Mouse (Mus musculus) left cerebral cortex, adult 8-10 months (tissue): ENCODE measurements around the gene Zcchc2. TPM values are rescaled to one million over a fixed set of nuclear protein-coding genes. Genes with fewer than 3 reads are reported as not detected.

Source experiments
- DNase-seq, 2 experiments: peaks; one replicate each; pipeline ENCODE4 v3.0.0; 2022; ENCODE audit warnings: low spot score in 2 of 2
- total RNA-seq, 4 experiments: library from RNA; stranded (reverse); gene quantifications; 2 replicates each; pipeline ENCODE4 v1.2.4; 2022

Zcchc2 gene
- total RNA-seq, 4 experiments from 2014 or later = 20.5 to 26.4 (median 22.2) TPM

DNA sequence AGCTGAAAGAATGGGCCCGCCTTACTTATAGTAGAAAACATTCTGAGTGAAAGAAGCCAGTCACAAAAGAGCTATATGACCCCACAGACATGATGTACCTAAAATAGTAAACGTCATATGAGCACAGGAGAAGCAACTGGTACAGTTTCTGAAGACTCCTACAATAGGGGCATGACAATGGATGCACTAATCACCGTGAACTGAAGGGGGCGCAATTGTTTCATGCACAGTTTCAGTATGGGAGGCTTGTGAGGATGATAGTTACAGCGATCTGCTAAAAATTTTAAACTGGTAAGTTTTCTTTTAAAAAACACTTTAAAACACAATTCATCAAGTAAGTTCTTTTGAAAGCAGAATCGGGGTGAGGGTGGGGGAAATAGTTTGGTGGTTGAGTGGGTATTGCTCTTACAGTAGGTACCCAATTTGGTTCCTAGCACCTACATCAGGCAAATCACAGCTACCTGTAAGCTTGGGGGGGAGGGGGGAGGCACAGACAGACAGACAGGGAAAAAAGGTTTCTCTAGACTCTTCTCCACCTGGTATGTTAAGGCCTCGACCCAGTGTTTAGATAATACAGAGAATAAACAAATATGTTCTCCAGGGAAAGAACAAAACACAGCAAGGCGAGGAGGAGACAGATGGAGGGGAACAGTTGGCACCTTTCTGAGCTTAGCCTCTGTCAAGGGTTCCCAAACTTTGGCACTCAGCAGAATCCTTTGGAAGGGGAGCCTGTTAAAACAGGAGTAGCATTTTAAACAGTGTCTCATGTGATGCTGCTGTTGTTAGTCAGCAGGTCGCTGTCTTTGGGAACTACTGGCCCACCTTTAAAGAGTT, 81.2 kb downstream of the Zcchc2 start:
- DNase-seq = peak; percentile 32 to 86

- DNase-seq = no peak
These were observed 81.8 kb downstream of the Zcchc2 start for GRCm38 (mm10) chr1:106072071-106072440.

DNA sequence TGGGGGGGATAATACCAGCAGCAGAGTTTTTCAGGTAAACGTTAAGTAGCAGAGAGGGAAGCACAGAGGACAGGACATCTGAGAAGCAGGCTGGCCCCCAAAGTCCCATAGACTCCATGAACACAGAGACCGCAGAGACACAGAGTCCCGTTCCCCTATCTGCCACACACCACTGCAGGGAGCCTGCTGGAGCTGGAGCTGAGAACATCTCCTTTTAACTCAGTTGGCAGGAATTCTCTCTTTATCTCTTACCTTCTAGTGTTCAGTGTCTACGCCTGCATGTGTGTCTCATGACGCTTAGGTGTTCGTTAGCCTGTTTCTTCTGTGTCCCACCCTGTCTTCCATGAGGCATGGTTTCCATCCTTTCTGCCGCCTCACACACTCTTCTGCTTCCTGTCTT, 83.0 kb downstream of the Zcchc2 start:
- no peak for DNase-seq

GRCm38 (mm10) chr1:106074141-106074540, 83.9 kb downstream of the Zcchc2 start:
- DNase-seq = no peak

GRCm38 (mm10) chr1:106074656-106075055, 84.5 kb downstream of the Zcchc2 start:
- no peak for DNase-seq

DNA sequence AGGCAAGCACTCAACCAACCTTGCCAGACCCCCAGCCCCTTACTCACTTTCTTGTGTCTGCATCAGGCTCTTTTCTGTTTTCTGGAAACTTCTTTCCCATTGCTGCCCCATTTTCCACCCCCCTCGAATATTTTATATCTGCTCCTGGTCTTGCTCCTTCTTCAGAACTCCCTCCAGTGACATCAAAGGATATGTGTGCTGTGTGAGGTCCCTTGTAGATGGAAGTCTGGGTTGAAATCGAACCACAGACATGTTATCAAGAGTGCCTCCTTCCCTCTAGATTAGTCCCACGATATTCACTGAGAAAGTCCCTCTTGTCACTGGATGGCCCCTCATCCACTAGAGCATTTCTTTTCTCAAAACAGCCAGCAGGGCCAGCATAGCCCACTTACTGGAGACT, 86.4 kb downstream of the Zcchc2 start:
- no peak for DNase-seq

- DNase-seq = no peak
These were observed 87.0 kb downstream of the Zcchc2 start for GRCm38 (mm10) chr1:106077166-106077565.

Other genes with a start within 250 kb of the Zcchc2 start
- gene Tnfrsf11a, start 209.7 kb upstream of the Zcchc2 start, total RNA-seq = 1 to 10 TPM; 7.3 to 9.0 (median 8.6) TPM
- gene Phlpp1, start 181.3 kb downstream of the Zcchc2 start, total RNA-seq = 10 to 100 TPM; 69.4 to 81.7 (median 75.3) TPM